Mouse (Mus musculus): Measurements from ENCODE around the gene Rnasel.
A peak's percentile ranks its signal among the peaks of the same experiment; 100 is the strongest.

Rnasel gene

GRCm38 (mm10) chr1:153769998-153770775 lies 21.0 kb downstream of the Rnasel start:
- DNase-seq: no peak

GRCm38 (mm10) chr1:153770776-153771167 lies 21.5 kb downstream of the Rnasel start:
- no peak for DNase-seq

GRCm38 (mm10) chr1:153775174-153775573 lies 25.9 kb downstream of the Rnasel start:
- no peak for DNase-seq

- DNase-seq: no peak
Measured at GRCm38 (mm10) chr1:153776257-153776656, 27.0 kb downstream of the Rnasel start.

- no peak for DNase-seq
Measured at GRCm38 (mm10) chr1:153778205-153778604, 29.0 kb downstream of the Rnasel start.

- no peak for DNase-seq
Measured at GRCm38 (mm10) chr1:153783339-153783738, 34.1 kb downstream of the Rnasel start.

- DNase-seq: no peak
Measured at GRCm38 (mm10) chr1:153785608-153786007, 36.4 kb downstream of the Rnasel start.

GRCm38 (mm10) chr1:153790708-153791107 lies 41.5 kb downstream of the Rnasel start:
- DNase-seq: no peak

GRCm38 (mm10) chr1:153794241-153794640 lies 45.0 kb downstream of the Rnasel start:
- no peak for DNase-seq

GRCm38 (mm10) chr1:153802691-153803090 lies 53.5 kb downstream of the Rnasel start:
- DNase-seq: no peak

- no peak for DNase-seq
Measured at GRCm38 (mm10) chr1:153803530-153803929, 54.3 kb downstream of the Rnasel start.

- DNase-seq: peak; percentile 46 to 60
Measured at GRCm38 (mm10) chr1:153807390-153807993, 58.3 kb downstream of the Rnasel start.

Measured in thymus, postnatal 36 days (tissue).